11 mouse cellular contexts compared by ENCODE assay signal in genomic region chr15:37159349-37159748, GRCm38 (mm10).
DNase-seq lines count a peak whose midpoint lies in the region; ATAC-seq lines count a peak whose summit lies in the region.
"Had no signal": no experiment of that assay in that cellular context is flagged by ENCODE, and none has a peak within 500 bp of the region (broad histone marks: within the 10 kb centered on the region; RNA-seq: fewer than 3 reads in every experiment).

No protein-coding gene starts in this region.

- no peak for DNase-seq in heart, adult 9 months (ENCODE audit: low spot score in 2 of 2)
- DNase-seq in embryo, embryonic 10.5 days (ENCODE audit: low spot score), result peak; percentile 51
- DNase-seq in kidney, adult 9 months, result peak; percentile 30
- DNase-seq in lung, postnatal 14 days, result peak; percentile 20
- DNase-seq in frontal cortex, postnatal 10 days (ENCODE audit: low spot score in 2 of 2), result no peak
- DNase-seq in layer of hippocampus, postnatal 36 days, result no peak
- no peak for DNase-seq in ovary, postnatal 14 days (ENCODE audit: low spot score)

- ATAC-seq in heart, embryonic 11.5 days (replicated peaks; ENCODE audit: insufficient number of reproducible peaks, low FRiP score, low TSS enrichment), result no peak

- no peaks in the 10 kb centered on the region for H3K36me3 ChIP-seq in heart, embryonic 11.5 days (ENCODE audit: control insufficient read depth, insufficient read depth, low read length)
- H3K36me3 ChIP-seq: heart, embryonic 13.5 days had no signal

- H3K9ac ChIP-seq in heart, embryonic 11.5 days (ENCODE audit: low read depth, low read length), result 0 out of 2 replicates have a peak overlapping the region, but pooled peaks have one; percentile 12
- H3K9ac ChIP-seq: heart, embryonic 13.5 days had no signal

- no peaks in the 10 kb centered on the region for H3K9me3 ChIP-seq in heart, embryonic 11.5 days (replicated peaks; ENCODE audit: control insufficient read depth, low read length)
- H3K9me3 ChIP-seq: heart, embryonic 13.5 days had no signal

- H3K27ac ChIP-seq in heart, embryonic 11.5 days (ENCODE audit: low read depth, low read length), result no peak overlapping the region
- H3K27ac ChIP-seq: heart, embryonic 13.5 days; macrophage had no signal

- H3K4me1 ChIP-seq in heart, embryonic 11.5 days (ENCODE audit: control insufficient read depth, insufficient read depth, low read length), result no peaks in the 10 kb centered on the region

- 10% methylated on average over 4 of the region's 4 CpGs for WGBS in heart, embryonic 11.5 days (ENCODE audit: insufficient replicate concordance)

- H3K4me3 ChIP-seq in heart, embryonic 11.5 days (ENCODE audit: low read depth, low read length), result no peak overlapping the region
- H3K4me3 ChIP-seq: heart, embryonic 13.5 days had no signal

- H3K4me2 ChIP-seq in heart, embryonic 11.5 days, result no peak overlapping the region
- H3K4me2 ChIP-seq: heart, embryonic 13.5 days had no signal

- no peaks in the 10 kb centered on the region for H3K27me3 ChIP-seq in heart, embryonic 11.5 days (ENCODE audit: control insufficient read depth, insufficient read depth, low read length)
- H3K27me3 ChIP-seq: CH12.LX had no signal

Comparison
In these comparisons a context has a peak if more than half of its experiments do, and no peak if none do; other contexts are left out.
1. DNase-seq: peak in embryo, embryonic 10.5 days (single experiment), kidney, adult 9 months (single experiment) and lung, postnatal 14 days (single experiment); none in heart, adult 9 months (0 of 2), frontal cortex, postnatal 10 days (0 of 2), layer of hippocampus, postnatal 36 days (0 of 2) and ovary, postnatal 14 days (single experiment).